Mouse (Mus musculus) midbrain, embryonic 11.5 days (tissue): ENCODE results near the gene Mogat2. TPM values are rescaled to one million over a fixed set of nuclear protein-coding genes. Genes with fewer than 3 reads are reported as not detected.

ENCODE experiments used
- ATAC-seq: fragments of 200-750 bp; cut with Nextera tagmentation; 2 replicates; pipeline ENCODE4 v1.8.0; 2017; ENCODE audit warnings: moderate TSS enrichment, moderate library complexity; ENCODE audit not compliant: low FRiP score
- DNase-seq: peaks from one replicate; pipeline ENCODE4 v3.0.0; 2015; ENCODE audit warnings: low spot score; ENCODE audit errors: missing footprints
- H3K27ac ChIP-seq: fragments of 300-500 bp; sonication (generic); 2 replicates; pipeline ENCODE4 v1.5.1; 2014; ENCODE audit warnings: low read depth, low read length
- H3K27me3 ChIP-seq: fragments of 300-500 bp; sonication (generic); 2 replicates; pipeline ENCODE4 v1.6.1; 2014; ENCODE audit warnings: mild to moderate bottlenecking, low read length, moderate library complexity, mixed read lengths; ENCODE audit not compliant: control insufficient read depth, insufficient read depth
- H3K36me3 ChIP-seq: fragments of 300-500 bp; sonication (generic); 2 replicates; pipeline ENCODE4 v1.6.1; 2014; ENCODE audit warnings: mild to moderate bottlenecking, low read length, moderate library complexity, mixed read lengths; ENCODE audit not compliant: control insufficient read depth, insufficient read depth
- H3K4me1 ChIP-seq: fragments of 300-500 bp; sonication (generic); 2 replicates; pipeline ENCODE4 v1.6.1; 2014; ENCODE audit warnings: low read length; ENCODE audit not compliant: control insufficient read depth, insufficient read depth
- H3K4me2 ChIP-seq: fragments of 300-500 bp; sonication (generic); 2 replicates; pipeline ENCODE4 v1.6.1; 2014; ENCODE audit warnings: mild to moderate bottlenecking, moderate library complexity
- H3K4me3 ChIP-seq: fragments of 300-500 bp; sonication (generic); 2 replicates; pipeline ENCODE4 v1.5.1; 2014; ENCODE audit warnings: low read depth, low read length
- H3K9ac ChIP-seq: fragments of 300-500 bp; sonication (generic); 2 replicates; pipeline ENCODE4 v1.6.1; 2014; ENCODE audit warnings: low read length
- H3K9me3 ChIP-seq: fragments of 300-500 bp; sonication (generic); 2 replicates; pipeline ENCODE4 v1.6.1; 2016; ENCODE audit warnings: low read length; ENCODE audit not compliant: control insufficient read depth
- WGBS: fragments of 180-500 bp; shearing (Covaris S2); extraction: QIAGEN DNeasy Blood & Tissue Kit; methylation state at CpG from one replicate; pipeline ENCODE4 v1.1.7; 2014; 5-methylcytosine and 5-hydroxymethylcytosine counted together
- polyA plus RNA-seq: library from polyadenylated mRNA; unstranded; fragments of >200 nt; fragmentation: Nextera tagmentation; extraction: Ambion mirVana; gene quantifications from 2 replicates; pipeline ENCODE4 v1.2.1, GENCODE M21; 2014

The Mogat2 gene
- polyA plus RNA-seq, 1 experiment from 2014 or later: 13.0 TPM

GRCm38 (mm10) chr7:99191411-99191810 lies 47.0 kb downstream of the Mogat2 start:
- H3K36me3 ChIP-seq: no peaks in the 10 kb centered on the region
- DNase-seq: peak; percentile 37
- H3K9me3 ChIP-seq: no peaks in the 10 kb centered on the region
- H3K27ac ChIP-seq: no peak overlapping the region
- no peak for ATAC-seq
- H3K27me3 ChIP-seq: no peaks in the 10 kb centered on the region
- no peak overlapping the region for H3K4me2 ChIP-seq
- H3K9ac ChIP-seq: no peak overlapping the region
- no peaks in the 10 kb centered on the region for H3K4me1 ChIP-seq
- H3K4me3 ChIP-seq: no peak overlapping the region

- Histone ChIP-seq H3K9me3 (no peaks in the 10 kb centered on the region), H3K36me3 (no peaks in the 10 kb centered on the region), H3K9ac (no peak overlapping the region), H3K27ac (no peak overlapping the region), H3K4me3 (no peak overlapping the region), H3K27me3 (no peaks in the 10 kb centered on the region), H3K4me2 (no peak overlapping the region), H3K4me1 (no peaks in the 10 kb centered on the region)
- ATAC-seq (no peak), DNase-seq (peak; percentile 17)
- 79% methylated on average over 5 of the region's 5 CpGs for WGBS
Observed at GRCm38 (mm10) chr7:99189885-99190284, 48.5 kb downstream of the Mogat2 start.

DNA sequence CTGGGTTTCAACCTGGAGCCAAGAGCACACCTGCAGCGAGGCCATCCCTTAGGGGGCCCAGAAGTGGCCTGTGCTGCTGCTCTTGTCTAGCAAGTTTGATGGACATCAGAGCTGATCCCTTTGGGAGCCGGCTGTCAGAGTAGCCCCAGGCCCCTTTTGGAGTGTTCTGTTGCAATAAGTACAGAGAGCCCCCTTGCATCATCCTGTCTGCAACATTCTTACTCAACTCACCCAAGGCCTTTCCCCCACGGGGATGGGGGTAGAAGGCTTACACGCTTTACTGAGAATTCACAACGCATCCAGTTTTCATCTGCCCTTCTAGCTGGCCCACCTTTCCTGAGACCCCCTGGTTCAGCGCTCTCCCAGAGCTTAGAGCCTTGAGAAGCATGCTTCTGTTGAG lies 49.8 kb downstream of the Mogat2 start:
- 82% methylated on average over 6 of the region's 6 CpGs for WGBS

DNA sequence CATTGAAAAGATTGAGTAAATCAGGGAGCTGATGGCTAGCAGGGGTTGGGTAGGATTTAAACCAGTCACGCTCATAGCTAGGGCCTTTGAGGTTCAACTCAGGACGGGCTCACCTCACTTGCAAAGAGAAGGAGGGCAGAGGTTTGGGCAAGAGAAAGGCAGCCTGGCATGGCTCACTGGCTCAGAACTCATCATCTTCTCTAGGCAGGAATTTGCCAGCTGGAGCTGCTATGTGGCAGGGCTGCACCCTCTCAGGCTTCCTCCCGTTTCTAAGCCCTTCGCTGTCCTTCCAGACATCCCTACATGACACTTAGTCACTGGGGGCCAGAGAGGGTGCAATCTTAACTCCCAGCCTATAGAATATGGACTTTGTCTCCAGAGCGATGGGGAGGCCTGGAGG lies 51.0 kb downstream of the Mogat2 start:
- ATAC-seq (no peak), DNase-seq (peak; percentile 67)
- Histone ChIP-seq H3K4me2 (no peak overlapping the region), H3K27ac (no peak overlapping the region), H3K36me3 (no peaks in the 10 kb centered on the region), H3K4me3 (no peak overlapping the region), H3K9me3 (no peaks in the 10 kb centered on the region), H3K4me1 (no peaks in the 10 kb centered on the region; the same call in 1 of the 2 replicates), H3K9ac (no peak overlapping the region), H3K27me3 (peaks cover 9% of the 10 kb centered on the region; the same call in 1 of the 2 replicates)
- 89% methylated on average over 5 of the region's 5 CpGs for WGBS

More for the DNA sequence above, 49.8 kb downstream of the Mogat2 start:
- H3K4me3 ChIP-seq: no peak overlapping the region
- peak; percentile 12 for DNase-seq
- H3K36me3 ChIP-seq: no peaks in the 10 kb centered on the region
- no peak overlapping the region for H3K9ac ChIP-seq
- H3K9me3 ChIP-seq: no peaks in the 10 kb centered on the region
- no peak for ATAC-seq
- H3K4me1 ChIP-seq: no peaks in the 10 kb centered on the region
- H3K4me2 ChIP-seq: no peak overlapping the region
- H3K27me3 ChIP-seq: peaks cover 6% of the 10 kb centered on the region; the same call in 1 of the 2 replicates
- H3K27ac ChIP-seq: no peak overlapping the region

GRCm38 (mm10) chr7:99185405-99185804 lies 53.0 kb downstream of the Mogat2 start:
- Histone ChIP-seq H3K4me2 (no peak overlapping the region), H3K9me3 (no peaks in the 10 kb centered on the region), H3K27me3 (peaks cover 13% of the 10 kb centered on the region; the same call in 1 of the 2 replicates), H3K27ac (no peak overlapping the region), H3K9ac (no peak overlapping the region), H3K4me1 (no peaks in the 10 kb centered on the region; the same call in 1 of the 2 replicates), H3K4me3 (no peak overlapping the region), H3K36me3 (no peaks in the 10 kb centered on the region)
- DNase-seq (no peak), ATAC-seq (no peak)
- WGBS: 91% methylated on average over 3 of the region's 3 CpGs

- WGBS: 65% methylated on average over 6 of the region's 6 CpGs
- H3K27me3 ChIP-seq: peaks cover 13% of the 10 kb centered on the region; the same call in 1 of the 2 replicates
- H3K4me1 ChIP-seq: no peaks in the 10 kb centered on the region; the same call in 1 of the 2 replicates
- H3K9ac ChIP-seq: no peak overlapping the region
- H3K36me3 ChIP-seq: no peaks in the 10 kb centered on the region
- no peak overlapping the region for H3K4me3 ChIP-seq
- no peaks in the 10 kb centered on the region for H3K9me3 ChIP-seq
- no peak overlapping the region for H3K4me2 ChIP-seq
- H3K27ac ChIP-seq: no peak overlapping the region
- DNase-seq: peak; percentile 54
- ATAC-seq: no peak
Observed at GRCm38 (mm10) chr7:99183751-99184150, 54.7 kb downstream of the Mogat2 start.

DNA sequence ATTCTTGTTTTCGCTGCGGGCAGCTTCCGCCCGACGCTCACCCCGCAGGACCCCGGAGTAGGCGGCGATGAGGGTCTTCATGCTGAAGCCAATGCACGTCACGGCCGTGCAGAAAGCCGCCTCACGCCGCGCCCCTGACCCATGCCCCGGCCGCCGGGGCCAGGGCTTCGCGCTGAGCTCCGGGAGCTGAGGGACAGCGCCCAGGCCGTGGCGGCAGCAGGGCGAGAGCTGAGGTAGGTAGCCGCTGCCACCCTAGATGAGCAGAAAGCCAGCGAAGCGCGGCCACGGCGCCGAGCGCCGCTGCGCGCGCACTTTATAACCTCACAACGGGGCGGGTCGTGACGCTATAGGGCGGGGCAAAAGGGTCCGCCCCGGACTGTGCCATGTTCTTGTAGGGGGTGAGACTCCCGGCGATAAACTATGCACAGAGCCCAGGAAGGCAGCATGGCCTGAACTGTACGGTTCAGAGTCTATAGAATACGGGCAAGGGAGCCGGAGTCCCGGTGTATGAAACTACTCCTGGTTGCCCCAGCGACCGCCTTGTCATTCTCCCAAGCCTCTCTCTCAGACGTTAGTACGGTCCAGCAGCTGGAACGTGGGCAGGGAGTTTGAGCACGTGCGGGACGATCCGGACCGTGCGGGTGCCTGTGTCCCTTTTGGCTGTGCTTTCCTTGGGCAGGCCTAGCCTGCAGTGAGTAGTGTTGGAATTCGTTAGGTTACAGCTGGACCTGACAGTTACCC lies 55.8 kb downstream of the Mogat2 start, which contains the start of gene Dgat2:
TSS of gene Dgat2 (minus strand) at position 288 of the 741 bp plus-strand sequence.
- Histone ChIP-seq H3K4me3 (peak within 1 kb of the TSS; percentile 46), H3K4me2 (peak within 1 kb of the TSS; percentile 79), H3K9ac (peak within 1 kb of the TSS; percentile 58), H3K36me3 (no peaks in the 10 kb centered on the region), H3K27ac (no peak within 1 kb of the TSS; the same call in 1 of the 2 replicates), H3K27me3 (peaks cover 13% of the 10 kb centered on the region; the same call in 1 of the 2 replicates), H3K4me1 (no peaks in the 10 kb centered on the region; the same call in 1 of the 2 replicates), H3K9me3 (no peaks in the 10 kb centered on the region)
- DNase-seq (peak; percentile 99), ATAC-seq (peak; percentile 94)
- under 1% methylated on average over 58 of the region's 63 CpGs for WGBS

GRCm38 (mm10) chr7:99181619-99182431 lies 56.6 kb downstream of the Mogat2 start:
- H3K27ac ChIP-seq: no peak overlapping the region
- no peak for DNase-seq
- H3K4me3 ChIP-seq: peak overlapping the region; percentile 46
- no peak for ATAC-seq
- H3K9me3 ChIP-seq: no peaks in the 10 kb centered on the region
- peak overlapping the region; percentile 79 for H3K4me2 ChIP-seq
- no peaks in the 10 kb centered on the region; the same call in 1 of the 2 replicates for H3K4me1 ChIP-seq
- WGBS: 22% methylated on average over 14 of the region's 14 CpGs
- peaks cover 13% of the 10 kb centered on the region; the same call in 1 of the 2 replicates for H3K27me3 ChIP-seq
- peak overlapping the region; percentile 58 for H3K9ac ChIP-seq
- no peaks in the 10 kb centered on the region for H3K36me3 ChIP-seq

DNA sequence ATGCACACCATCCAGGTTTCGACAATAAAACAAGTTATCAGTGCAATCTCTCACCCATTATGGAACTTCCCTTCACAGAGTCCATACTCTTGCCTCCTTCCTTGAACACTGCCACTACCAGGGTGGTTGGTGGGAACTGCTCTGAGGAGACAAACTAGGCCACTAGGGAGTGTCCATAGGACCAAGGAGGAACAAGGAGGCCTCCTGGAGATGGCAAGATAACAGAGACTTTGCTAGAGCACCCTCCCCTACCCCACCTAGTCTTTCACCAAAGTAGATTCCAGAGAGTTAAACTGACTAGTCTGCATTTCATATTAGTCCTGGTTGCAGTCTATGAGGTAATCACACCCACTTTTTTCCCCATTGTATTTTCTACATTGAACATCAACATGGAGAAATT lies 58.3 kb downstream of the Mogat2 start:
- 83% methylated on average over 1 of the region's 1 CpGs for WGBS
- ATAC-seq: no peak
- no peak for DNase-seq
- Histone ChIP-seq H3K27ac (no peak overlapping the region), H3K4me1 (no peaks in the 10 kb centered on the region; the same call in 1 of the 2 replicates), H3K36me3 (no peaks in the 10 kb centered on the region), H3K4me2 (no peak overlapping the region), H3K9ac (no peak overlapping the region), H3K4me3 (no peak overlapping the region), H3K9me3 (no peaks in the 10 kb centered on the region), H3K27me3 (peaks cover 13% of the 10 kb centered on the region; the same call in 1 of the 2 replicates)
